Mouse (Mus musculus): ENCODE measurements at regions not wholly inside any gene's neighbourhood (a gene's known extent, or its start where the extent isn't known, plus 50 kb on each side); places are given as distances from the start of the nearest gene placed in this dataset.

DNA sequence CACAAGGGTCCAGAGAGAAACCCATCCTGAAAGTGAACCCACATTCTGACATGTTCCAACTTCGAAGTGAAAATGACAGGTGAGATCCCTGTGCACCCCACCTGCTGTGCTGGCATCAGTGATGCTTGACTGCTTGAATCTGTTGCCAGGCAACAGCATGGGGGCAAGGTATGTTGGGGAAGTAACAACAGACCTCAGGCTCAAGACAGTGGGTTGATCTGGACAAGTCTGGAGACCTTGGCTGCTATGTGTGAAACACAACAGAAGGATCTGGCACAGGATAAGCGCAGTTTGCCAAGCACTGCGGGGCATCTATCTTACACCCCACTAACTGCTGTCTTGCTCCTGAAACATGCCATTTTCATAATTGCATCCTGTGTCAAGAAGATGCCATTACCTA lies 54.3 kb upstream of the Kcnj15 start:
- Histone ChIP-seq H3K27ac (replicated peaks; ENCODE audit: low read depth, low read length) (no peak overlapping the region), H3K36me3 (ENCODE audit: control insufficient read depth, insufficient read depth, low read length) (no peaks in the 10 kb centered on the region), H3K9ac (ENCODE audit: low read depth, low read length, severe bottlenecking) (no peak overlapping the region), H3K27me3 (ENCODE audit: control insufficient read depth, insufficient read depth, low read length) (no peaks in the 10 kb centered on the region), H3K4me3 (replicated peaks; ENCODE audit: low read length) (no peak overlapping the region), H3K4me1 (ENCODE audit: control insufficient read depth, insufficient read depth, low read length) (no peaks in the 10 kb centered on the region), H3K4me2 (replicated peaks; ENCODE audit: low read depth, low read length, severe bottlenecking) (no peak overlapping the region), H3K9me3 (ENCODE audit: control insufficient read depth, low read length) (no peaks in the 10 kb centered on the region)
- no peak for TF ChIP-seq POLR2A (IDR thresholded peaks at IDR 0.05; ENCODE audit: borderline replicate concordance, extremely low read depth, insufficient read depth, insufficient read length)
- DNase-seq (ENCODE audit: low spot score) (no peak), ATAC-seq (ENCODE audit: low FRiP score, low read depth) (no peak)
- WGBS: 81% methylated on average over 3 of the region's 3 CpGs

DNA sequence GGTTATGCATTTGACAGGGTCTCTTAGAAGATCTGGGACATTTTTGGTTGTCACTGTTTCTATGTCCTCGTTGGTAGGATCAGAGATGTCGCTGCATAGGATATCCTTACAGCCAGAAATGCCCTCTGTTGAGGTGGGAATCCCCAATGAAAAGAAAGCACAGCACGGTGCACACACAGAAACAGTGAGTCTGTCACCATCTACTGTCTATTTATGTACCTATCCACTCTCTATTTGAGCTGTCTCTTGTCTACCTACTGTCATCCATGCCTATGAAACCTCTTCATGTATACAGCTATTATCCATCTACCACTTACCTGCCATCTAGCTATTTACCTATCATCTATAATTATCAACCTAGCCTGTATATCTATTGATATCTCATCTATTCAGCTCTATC lies 53.6 kb upstream of the Kcnj15 start:
- Histone ChIP-seq H3K9ac (ENCODE audit: low read depth, low read length, severe bottlenecking) (no peak overlapping the region), H3K27me3 (ENCODE audit: control insufficient read depth, insufficient read depth, low read length) (no peaks in the 10 kb centered on the region)
- no peak for ATAC-seq (ENCODE audit: low FRiP score, low read depth)

DNA sequence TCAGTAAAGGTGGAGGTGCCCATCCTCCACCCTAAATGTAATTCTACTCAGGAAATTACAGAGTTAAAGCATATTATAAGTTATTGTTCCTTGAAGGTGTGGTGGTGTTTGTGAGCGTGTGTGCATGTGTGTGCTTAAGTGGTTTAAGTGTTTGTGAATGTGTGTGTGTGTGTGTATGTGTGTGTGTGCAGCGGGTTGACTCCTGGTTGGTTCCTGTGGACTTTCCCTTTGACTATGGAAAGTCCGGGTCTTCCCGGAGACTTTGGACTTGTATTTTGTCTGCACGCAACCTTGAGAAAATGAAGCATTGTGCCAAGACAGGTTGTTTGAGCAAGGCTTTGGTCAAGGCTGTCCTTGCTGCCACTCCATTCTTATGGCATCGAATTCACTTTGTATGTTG lies 52.9 kb upstream of the Kcnj15 start:
- Histone ChIP-seq H3K9me3 (ENCODE audit: control insufficient read depth, low read length) (no peaks in the 10 kb centered on the region), H3K4me1 (ENCODE audit: control insufficient read depth, insufficient read depth, low read length) (no peaks in the 10 kb centered on the region), H3K27ac (replicated peaks; ENCODE audit: low read depth, low read length) (no peak overlapping the region), H3K36me3 (ENCODE audit: control insufficient read depth, insufficient read depth, low read length) (no peaks in the 10 kb centered on the region), H3K9ac (ENCODE audit: low read depth, low read length, severe bottlenecking) (no peak overlapping the region), H3K4me3 (replicated peaks; ENCODE audit: low read length) (no peak overlapping the region), H3K4me2 (replicated peaks; ENCODE audit: low read depth, low read length, severe bottlenecking) (no peak overlapping the region), H3K27me3 (ENCODE audit: control insufficient read depth, insufficient read depth, low read length) (no peaks in the 10 kb centered on the region)
- no peak for ATAC-seq (ENCODE audit: low FRiP score, low read depth)
- DNase-seq (ENCODE audit: low spot score): no peak
- WGBS: 87% methylated on average over 6 of the region's 6 CpGs
- TF ChIP-seq POLR2A (IDR thresholded peaks at IDR 0.05; ENCODE audit: borderline replicate concordance, extremely low read depth, insufficient read depth, insufficient read length): no peak

More for the DNA sequence above, 53.6 kb upstream of the Kcnj15 start:
- H3K27ac ChIP-seq (replicated peaks; ENCODE audit: low read depth, low read length): no peak overlapping the region
- H3K4me3 ChIP-seq (replicated peaks; ENCODE audit: low read length): no peak overlapping the region
- H3K9me3 ChIP-seq (ENCODE audit: control insufficient read depth, low read length): no peaks in the 10 kb centered on the region
- 91% methylated on average over 3 of the region's 3 CpGs for WGBS
- no peak overlapping the region for H3K4me2 ChIP-seq (replicated peaks; ENCODE audit: low read depth, low read length, severe bottlenecking)
- TF ChIP-seq POLR2A (IDR thresholded peaks at IDR 0.05; ENCODE audit: borderline replicate concordance, extremely low read depth, insufficient read depth, insufficient read length): no peak
- no peaks in the 10 kb centered on the region for H3K36me3 ChIP-seq (ENCODE audit: control insufficient read depth, insufficient read depth, low read length)
- DNase-seq (ENCODE audit: low spot score): no peak
- no peaks in the 10 kb centered on the region for H3K4me1 ChIP-seq (ENCODE audit: control insufficient read depth, insufficient read depth, low read length)

DNA sequence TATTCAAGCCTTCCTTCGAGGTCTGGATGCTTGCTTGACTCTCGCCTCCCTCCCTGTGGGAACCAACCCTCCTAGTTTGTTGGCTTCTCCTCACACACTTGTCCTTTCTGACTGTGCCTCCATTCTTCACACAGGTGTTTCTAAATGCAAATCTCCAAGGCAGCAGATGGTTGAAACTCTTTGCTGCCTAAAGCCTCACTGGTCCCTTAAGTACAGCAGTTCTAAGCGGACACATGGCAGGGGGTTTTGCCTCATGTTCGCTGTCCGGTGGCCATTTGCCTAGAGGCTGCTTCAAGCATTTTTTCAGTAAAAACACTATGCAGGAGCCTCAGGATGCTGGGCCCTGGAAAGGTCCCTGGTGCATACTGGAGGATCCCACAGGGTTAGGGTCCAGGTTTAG lies 50.9 kb upstream of the Kcnj15 start:
- WGBS: 82% methylated on average over 5 of the region's 5 CpGs

DNA sequence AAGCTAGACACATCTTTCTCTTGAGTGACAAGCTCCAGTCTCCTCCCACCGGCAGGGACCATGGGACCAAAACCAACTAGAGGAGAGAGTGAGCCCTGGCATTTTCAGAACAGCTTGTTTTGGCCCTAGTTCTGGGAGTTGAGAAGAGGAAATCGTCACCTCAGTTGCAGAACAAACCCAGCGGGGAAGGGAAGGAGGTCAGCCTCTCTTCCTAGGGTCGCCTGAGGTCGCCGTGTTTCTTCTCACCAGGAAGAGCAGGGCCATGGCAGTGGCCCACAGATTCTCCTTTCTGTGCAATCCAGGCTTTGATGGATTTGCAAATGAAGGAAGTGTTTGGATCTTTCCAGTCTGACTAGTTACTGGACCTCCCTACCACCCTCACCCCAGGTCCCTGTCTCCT lies 49.8 kb upstream of the Kcnj15 start:
- Histone ChIP-seq H3K27me3 (ENCODE audit: control insufficient read depth, insufficient read depth, low read length) (no peaks in the 10 kb centered on the region), H3K4me1 (ENCODE audit: control insufficient read depth, insufficient read depth, low read length) (no peaks in the 10 kb centered on the region), H3K27ac (replicated peaks; ENCODE audit: low read depth, low read length) (no peak overlapping the region), H3K9ac (ENCODE audit: low read depth, low read length, severe bottlenecking) (no peak overlapping the region), H3K9me3 (ENCODE audit: control insufficient read depth, low read length) (no peaks in the 10 kb centered on the region), H3K4me3 (replicated peaks; ENCODE audit: low read length) (no peak overlapping the region), H3K4me2 (replicated peaks; ENCODE audit: low read depth, low read length, severe bottlenecking) (no peak overlapping the region), H3K36me3 (ENCODE audit: control insufficient read depth, insufficient read depth, low read length) (no peaks in the 10 kb centered on the region)
- no peak for TF ChIP-seq POLR2A (IDR thresholded peaks at IDR 0.05; ENCODE audit: borderline replicate concordance, extremely low read depth, insufficient read depth, insufficient read length)
- DNase-seq (ENCODE audit: low spot score): no peak
- no peak for ATAC-seq (ENCODE audit: low FRiP score, low read depth)
- 67% methylated on average over 6 of the region's 6 CpGs for WGBS

More for the DNA sequence above, 50.9 kb upstream of the Kcnj15 start:
- H3K36me3 ChIP-seq (ENCODE audit: control insufficient read depth, insufficient read depth, low read length): no peaks in the 10 kb centered on the region
- H3K4me3 ChIP-seq (replicated peaks; ENCODE audit: low read length): no peak overlapping the region
- H3K9me3 ChIP-seq (ENCODE audit: control insufficient read depth, low read length): no peaks in the 10 kb centered on the region
- no peaks in the 10 kb centered on the region for H3K27me3 ChIP-seq (ENCODE audit: control insufficient read depth, insufficient read depth, low read length)
- H3K9ac ChIP-seq (ENCODE audit: low read depth, low read length, severe bottlenecking): no peak overlapping the region
- DNase-seq (ENCODE audit: low spot score) (no peak), ATAC-seq (ENCODE audit: low FRiP score, low read depth) (no peak)
- no peak for TF ChIP-seq POLR2A (IDR thresholded peaks at IDR 0.05; ENCODE audit: borderline replicate concordance, extremely low read depth, insufficient read depth, insufficient read length)
- no peak overlapping the region for H3K27ac ChIP-seq (replicated peaks; ENCODE audit: low read depth, low read length)
- H3K4me1 ChIP-seq (ENCODE audit: control insufficient read depth, insufficient read depth, low read length): no peaks in the 10 kb centered on the region
- no peak overlapping the region for H3K4me2 ChIP-seq (replicated peaks; ENCODE audit: low read depth, low read length, severe bottlenecking)
